Mouse (Mus musculus): ENCODE data around the gene 4930558K02Rik. TPM values are rescaled to one million over a fixed set of nuclear protein-coding genes. Genes with fewer than 3 reads are reported as not detected.

Gene 4930558K02Rik
- polyA plus RNA-seq, 1 experiment from 2014 or later, result not detected

DNA sequence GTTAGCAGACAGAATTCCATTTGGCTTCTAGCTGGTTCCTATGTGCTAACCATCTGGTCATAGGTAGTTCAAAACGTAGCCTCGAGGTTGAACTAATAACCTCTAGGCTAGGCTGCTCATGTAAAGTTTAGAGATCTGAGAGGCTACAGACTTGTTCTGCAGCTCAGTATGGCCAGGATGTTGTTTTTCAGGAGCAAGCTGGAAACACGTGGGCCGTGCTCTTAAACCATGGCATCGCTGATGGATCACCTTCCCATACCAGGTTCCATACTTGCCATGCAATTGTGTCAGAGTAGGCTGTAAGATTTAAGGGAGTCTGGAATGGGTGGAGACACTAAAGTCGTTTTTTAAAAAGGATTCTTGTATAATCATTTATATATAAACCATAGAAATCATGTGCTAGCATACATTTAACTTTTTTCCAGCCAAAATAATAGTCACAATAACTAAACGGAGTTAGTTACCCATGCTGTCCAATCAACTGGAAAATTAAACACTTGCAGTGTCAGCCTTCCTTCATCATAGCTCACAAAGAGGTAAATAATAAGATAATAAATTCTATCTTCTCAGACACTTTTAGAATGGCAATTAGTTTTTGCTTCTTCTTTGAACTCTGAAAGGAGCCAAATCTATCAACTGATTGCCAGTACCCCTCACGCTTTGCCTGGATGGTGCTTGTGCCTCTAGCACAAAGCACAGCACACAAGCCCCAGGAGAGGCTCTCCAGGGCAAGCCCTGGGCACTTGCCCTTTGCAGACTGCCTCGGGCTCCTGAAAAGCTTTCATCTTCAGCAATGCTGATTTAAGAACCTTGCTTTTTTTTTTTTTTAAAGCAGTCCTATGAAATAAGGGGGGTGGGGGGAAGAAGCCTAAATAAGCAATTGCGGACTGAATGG, 11.5 kb upstream of the 4930558K02Rik start:
- WGBS, result 60% methylated on average over 10 of the region's 10 CpGs
- H3K9ac ChIP-seq, result no peak overlapping the region

DNA sequence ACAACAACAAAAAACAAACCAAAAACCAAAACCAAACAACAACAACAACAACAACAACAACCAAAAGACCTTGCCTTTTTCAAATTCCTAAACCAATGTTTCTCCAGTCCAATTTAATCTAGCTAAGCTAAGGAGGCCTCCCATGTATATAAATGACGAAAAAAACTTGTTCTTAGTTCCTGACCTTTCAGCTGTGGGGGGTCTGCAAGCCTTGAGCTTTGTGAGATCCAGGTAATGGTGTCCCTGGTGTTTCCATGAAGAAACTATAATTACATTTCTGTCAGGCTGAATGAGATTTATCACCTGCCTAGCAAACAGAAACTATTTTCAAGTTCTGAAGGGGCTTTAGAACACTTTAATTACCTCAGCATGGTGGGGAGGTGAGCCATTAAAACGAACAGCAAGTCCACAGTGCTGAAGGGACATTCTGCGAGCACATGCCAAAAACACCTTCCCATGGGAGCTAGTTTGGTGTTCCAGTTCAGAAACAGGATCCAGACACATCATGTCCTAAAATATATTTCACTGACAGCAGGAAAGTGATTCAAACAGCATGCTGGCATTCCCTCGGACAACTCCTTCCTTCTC, 4.6 kb upstream of the 4930558K02Rik start:
- Histone ChIP-seq H3K9ac (no peak overlapping the region), H3K36me3 (no peaks in the 10 kb centered on the region), H3K4me1 (replicated peaks) (no peaks in the 10 kb centered on the region), H3K4me3 (no peak overlapping the region), H3K9me3 (no peaks in the 10 kb centered on the region), H3K27ac (no peak overlapping the region), H3K27me3 (no peaks in the 10 kb centered on the region), H3K4me2 (no peak overlapping the region)
- no peak for ATAC-seq (ENCODE audit: low FRiP score)
- WGBS, result 42% methylated on average over 4 of the region's 4 CpGs

More for the DNA sequence above, 11.5 kb upstream of the 4930558K02Rik start:
- Histone ChIP-seq H3K27me3 (no peaks in the 10 kb centered on the region), H3K4me3 (no peak overlapping the region), H3K27ac (no peak overlapping the region), H3K9me3 (no peaks in the 10 kb centered on the region), H3K4me2 (no peak overlapping the region), H3K4me1 (replicated peaks) (peaks cover 5% of the 10 kb centered on the region), H3K36me3 (no peaks in the 10 kb centered on the region)
- no peak for ATAC-seq (ENCODE audit: low FRiP score)

DNA sequence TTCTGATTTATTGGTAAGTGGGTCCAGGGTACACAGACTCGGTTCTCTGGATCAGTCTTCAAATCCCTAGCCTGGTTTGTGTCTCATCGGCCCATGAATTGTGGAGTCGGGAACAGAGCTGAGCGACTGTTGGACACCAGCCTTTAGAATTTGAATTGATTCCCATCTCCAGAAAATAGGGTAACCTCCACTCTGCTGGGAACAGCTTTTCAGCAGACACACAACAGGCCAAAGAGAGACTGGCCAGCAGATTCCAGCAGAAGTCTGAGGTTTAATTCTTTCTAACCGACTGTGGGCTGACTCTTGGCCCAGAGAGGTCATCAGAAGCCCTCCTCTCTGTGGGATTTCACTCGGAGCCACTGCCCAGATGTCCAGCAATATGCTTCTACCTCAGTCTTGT, 4.0 kb upstream of the 4930558K02Rik start:
- Histone ChIP-seq H3K4me3 (no peak overlapping the region), H3K27me3 (no peaks in the 10 kb centered on the region), H3K4me2 (no peak overlapping the region), H3K9ac (no peak overlapping the region), H3K36me3 (no peaks in the 10 kb centered on the region), H3K4me1 (replicated peaks) (no peaks in the 10 kb centered on the region), H3K27ac (no peak overlapping the region), H3K9me3 (no peaks in the 10 kb centered on the region)
- WGBS, result 67% methylated on average over 6 of the region's 6 CpGs
- no peak for ATAC-seq (ENCODE audit: low FRiP score)

GRCm38 (mm10) chr1:161980626-161981298, 1.3 kb upstream of the 4930558K02Rik start:
- no peak for ATAC-seq (ENCODE audit: low FRiP score)
- Histone ChIP-seq H3K4me1 (replicated peaks) (peaks cover 6% of the 10 kb centered on the region; the same call in 1 of the 2 replicates), H3K27me3 (no peaks in the 10 kb centered on the region), H3K27ac (no peak overlapping the region), H3K36me3 (no peaks in the 10 kb centered on the region), H3K9me3 (no peaks in the 10 kb centered on the region), H3K4me3 (no peak overlapping the region), H3K9ac (no peak overlapping the region), H3K4me2 (no peak overlapping the region)
- 86% methylated on average over 9 of the region's 9 CpGs for WGBS

GRCm38 (mm10) chr1:161980046-161980445, 610 bp upstream of the 4930558K02Rik start:
- H3K27me3 ChIP-seq, result no peaks in the 10 kb centered on the region
- no peak for ATAC-seq (ENCODE audit: low FRiP score)
- H3K4me2 ChIP-seq, result no peak overlapping the region
- peaks cover 6% of the 10 kb centered on the region; the same call in 1 of the 2 replicates for H3K4me1 ChIP-seq (replicated peaks)
- H3K27ac ChIP-seq, result no peak overlapping the region
- H3K4me3 ChIP-seq, result no peak overlapping the region
- WGBS, result 88% methylated on average over 2 of the region's 2 CpGs
- no peaks in the 10 kb centered on the region for H3K36me3 ChIP-seq
- no peak overlapping the region for H3K9ac ChIP-seq
- H3K9me3 ChIP-seq, result no peaks in the 10 kb centered on the region

GRCm38 (mm10) chr1:161978173-161978700, 1.2 kb downstream of the 4930558K02Rik start:
- ATAC-seq (ENCODE audit: low FRiP score), result no peak
- Histone ChIP-seq H3K4me2 (no peak overlapping the region), H3K27ac (no peak overlapping the region), H3K27me3 (no peaks in the 10 kb centered on the region), H3K4me1 (replicated peaks) (peaks cover 6% of the 10 kb centered on the region; the same call in 1 of the 2 replicates), H3K36me3 (no peaks in the 10 kb centered on the region), H3K9me3 (no peaks in the 10 kb centered on the region), H3K4me3 (no peak overlapping the region), H3K9ac (no peak overlapping the region)
- 90% methylated on average over 5 of the region's 5 CpGs for WGBS

- Histone ChIP-seq H3K4me1 (replicated peaks) (peaks cover 6% of the 10 kb centered on the region; the same call in 1 of the 2 replicates), H3K36me3 (no peaks in the 10 kb centered on the region), H3K9me3 (no peaks in the 10 kb centered on the region), H3K9ac (no peak overlapping the region), H3K27ac (no peak overlapping the region), H3K27me3 (no peaks in the 10 kb centered on the region), H3K4me3 (no peak overlapping the region), H3K4me2 (no peak overlapping the region)
- WGBS, result 67% methylated on average over 4 of the region's 4 CpGs
- no peak for ATAC-seq (ENCODE audit: low FRiP score)
Measured at GRCm38 (mm10) chr1:161977331-161977730, 2.1 kb downstream of the 4930558K02Rik start.

DNA sequence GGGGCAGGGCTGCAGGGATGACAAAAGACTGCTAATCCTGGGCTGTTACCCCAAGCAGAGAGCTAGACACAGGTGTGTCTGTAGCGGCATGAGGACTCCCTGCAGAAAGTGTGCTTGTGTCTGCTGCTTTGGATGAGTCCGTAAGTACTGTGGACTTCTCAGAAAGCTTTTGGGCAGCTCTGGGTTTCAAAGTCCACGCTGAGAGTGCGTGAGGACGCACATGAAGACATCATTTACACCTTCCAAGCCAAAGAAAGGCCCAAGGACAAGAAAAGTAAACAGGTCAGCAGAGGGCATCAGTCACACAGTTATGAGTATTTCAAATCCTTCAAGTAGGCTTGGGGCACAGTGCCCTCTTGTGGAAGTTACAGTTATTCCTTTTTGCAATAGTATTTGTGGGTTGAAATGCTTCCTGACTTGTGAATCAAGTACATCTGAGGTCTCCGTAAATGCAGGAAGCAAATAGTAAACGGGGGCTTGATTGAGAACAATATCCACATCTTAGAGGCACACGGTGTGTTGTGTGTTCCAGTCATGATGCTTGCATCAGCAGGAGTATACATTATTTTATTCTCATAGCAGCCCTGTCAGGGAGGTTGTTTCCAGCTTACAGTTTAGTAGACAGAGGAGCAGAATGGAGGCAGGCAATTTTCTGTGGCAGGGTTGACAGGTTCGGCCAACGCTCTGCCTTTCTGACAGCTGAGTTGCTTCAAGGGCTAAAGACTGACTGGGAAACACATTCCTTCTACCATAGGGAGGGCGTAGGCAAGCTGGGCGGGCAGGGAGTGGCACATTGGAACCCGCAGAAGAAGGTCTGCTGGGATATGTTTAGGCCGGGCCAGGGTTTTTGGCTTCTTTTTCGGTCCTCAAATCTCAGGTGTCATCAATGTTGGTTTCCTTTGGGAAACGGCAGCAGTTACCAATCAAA, 2.9 kb downstream of the 4930558K02Rik start:
- 0 out of 2 replicates have a peak overlapping the region, but pooled peaks have one; percentile 24 for H3K9ac ChIP-seq
- no peaks in the 10 kb centered on the region for H3K36me3 ChIP-seq
- WGBS, result 54% methylated on average over 16 of the region's 16 CpGs
- no peak overlapping the region; the same call in 1 of the 2 replicates for H3K27ac ChIP-seq
- ATAC-seq (ENCODE audit: low FRiP score), result peak; percentile 43; the same call in 1 of the 2 replicates
- H3K27me3 ChIP-seq, result no peaks in the 10 kb centered on the region
- peaks cover 6% of the 10 kb centered on the region; the same call in 1 of the 2 replicates for H3K4me1 ChIP-seq (replicated peaks)
- H3K9me3 ChIP-seq, result no peaks in the 10 kb centered on the region
- no peak overlapping the region for H3K4me2 ChIP-seq
- no peak overlapping the region for H3K4me3 ChIP-seq

DNA sequence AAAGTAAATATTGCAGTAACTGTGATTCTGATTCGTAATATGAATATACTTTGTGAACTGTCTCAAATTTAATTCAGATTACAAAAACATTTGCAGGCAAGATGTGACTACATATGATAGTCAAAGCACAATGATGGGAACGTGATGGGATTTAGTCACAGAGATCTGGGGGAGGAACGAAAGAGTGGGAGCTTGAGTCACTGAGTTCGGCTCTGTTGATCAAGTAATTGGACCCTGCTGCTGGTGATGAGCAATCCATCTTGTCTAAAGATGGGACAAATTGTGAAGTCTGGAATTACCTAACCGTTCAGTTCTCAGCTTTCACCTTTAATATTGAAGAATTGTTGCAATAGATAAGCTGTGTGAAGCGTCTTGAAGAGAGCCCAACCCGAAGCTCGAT, 7.2 kb downstream of the 4930558K02Rik start:
- Histone ChIP-seq H3K4me3 (no peak overlapping the region), H3K27ac (no peak overlapping the region), H3K9ac (no peak overlapping the region), H3K9me3 (no peaks in the 10 kb centered on the region), H3K4me1 (replicated peaks) (peaks cover 22% of the 10 kb centered on the region), H3K27me3 (no peaks in the 10 kb centered on the region), H3K4me2 (no peak overlapping the region), H3K36me3 (peaks cover 5% of the 10 kb centered on the region; the same call in 1 of the 2 replicates)
- ATAC-seq (ENCODE audit: low FRiP score), result no peak
- 92% methylated on average over 8 of the region's 8 CpGs for WGBS

GRCm38 (mm10) chr1:161970874-161971273, 8.6 kb downstream of the 4930558K02Rik start:
- Histone ChIP-seq H3K4me3 (no peak overlapping the region), H3K36me3 (peaks cover 5% of the 10 kb centered on the region; the same call in 1 of the 2 replicates), H3K27me3 (no peaks in the 10 kb centered on the region), H3K4me1 (replicated peaks) (peaks cover 16% of the 10 kb centered on the region), H3K9me3 (no peaks in the 10 kb centered on the region), H3K9ac (no peak overlapping the region), H3K27ac (no peak overlapping the region), H3K4me2 (no peak overlapping the region)
- no peak for ATAC-seq (ENCODE audit: low FRiP score)
- WGBS, result 98% methylated on average over 9 of the region's 9 CpGs
